Mouse (Mus musculus) adipocyte (in vitro differentiated cells): ENCODE measurements around the gene Rpp40.

Experiments
- DNase-seq: peaks from one replicate; pipeline ENCODE4 v3.0.0-alpha.2; 2016; ENCODE audit warnings: low spot score

Gene Rpp40

GRCm38 (mm10) chr13:35905879-35906481, at the start of gene Rpp40:
Gene Rpp40 (minus strand): TSS chr13:35906359.
- peak; percentile 95 for DNase-seq

GRCm38 (mm10) chr13:35949814-35950455, 43.8 kb upstream of the Rpp40 start:
- DNase-seq: no peak

GRCm38 (mm10) chr13:35947354-35948000, 41.3 kb upstream of the Rpp40 start:
- peak; percentile 85 for DNase-seq

- no peak for DNase-seq
Observed at GRCm38 (mm10) chr13:35946659-35947353, 40.6 kb upstream of the Rpp40 start.

- DNase-seq: no peak
Observed at GRCm38 (mm10) chr13:35940934-35941333, 34.8 kb upstream of the Rpp40 start.

GRCm38 (mm10) chr13:35939871-35940665, 33.9 kb upstream of the Rpp40 start:
- DNase-seq: no peak

GRCm38 (mm10) chr13:35937991-35938390, 31.8 kb upstream of the Rpp40 start:
- no peak for DNase-seq

- no peak for DNase-seq
Observed at GRCm38 (mm10) chr13:35911476-35911875, 5.3 kb upstream of the Rpp40 start.

- no peak for DNase-seq
Observed at GRCm38 (mm10) chr13:35905378-35905777, 781 bp downstream of the Rpp40 start.

- DNase-seq: no peak
Observed at GRCm38 (mm10) chr13:35892866-35893265, 13.3 kb downstream of the Rpp40 start.

- peak; percentile 22 for DNase-seq
Observed at GRCm38 (mm10) chr13:35886121-35886725, 19.9 kb downstream of the Rpp40 start.

GRCm38 (mm10) chr13:35880555-35881046, 25.6 kb downstream of the Rpp40 start:
- no peak for DNase-seq

- DNase-seq: no peak
Observed at GRCm38 (mm10) chr13:35879519-35879918, 26.6 kb downstream of the Rpp40 start.

- no peak for DNase-seq
Observed at GRCm38 (mm10) chr13:35879068-35879467, 27.1 kb downstream of the Rpp40 start.

GRCm38 (mm10) chr13:35878282-35878681, 27.9 kb downstream of the Rpp40 start:
- DNase-seq: peak; percentile 3

GRCm38 (mm10) chr13:35875396-35875795, 30.8 kb downstream of the Rpp40 start:
- no peak for DNase-seq

GRCm38 (mm10) chr13:35871107-35871506, 35.1 kb downstream of the Rpp40 start:
- no peak for DNase-seq

- DNase-seq: no peak
Observed at GRCm38 (mm10) chr13:35870659-35871058, 35.5 kb downstream of the Rpp40 start.

- peak; percentile 12 for DNase-seq
Observed at GRCm38 (mm10) chr13:35860916-35861315, 45.2 kb downstream of the Rpp40 start.

GRCm38 (mm10) chr13:35857486-35857885, 48.7 kb downstream of the Rpp40 start:
- DNase-seq: no peak

- DNase-seq: no peak
Observed at GRCm38 (mm10) chr13:35852851-35853575, 53.1 kb downstream of the Rpp40 start.
